Mouse (Mus musculus) intestine, postnatal 0 days (tissue): ENCODE measurements at regions not wholly inside any gene's neighbourhood (a gene's known extent, or its start where the extent isn't known, plus 50 kb on each side); places are given as distances from the start of the nearest gene placed in this dataset.
"Not testable (repeated sequence)": the region's sequence is repeated elsewhere in the genome, so short reads cannot be mapped to it uniquely, and the experiment has no call there.

Experiments
- ATAC-seq: fragments of 200-750 bp; cut with Nextera tagmentation; 2 replicates; pipeline ENCODE4 v1.8.0; 2017; ENCODE audit warnings: mild to moderate bottlenecking, moderate TSS enrichment, moderate library complexity
- H3K27ac ChIP-seq: fragments of 300-500 bp; sonication (generic); 2 replicates; pipeline ENCODE4 v1.5.1; 2014; ENCODE audit warnings: mild to moderate bottlenecking, low read depth, low read length, moderate library complexity
- H3K27me3 ChIP-seq: fragments of 300-500 bp; sonication (generic); replicated peaks from 2 replicates; pipeline ENCODE4 v1.6.1; 2014; ENCODE audit warnings: low read length, mixed read lengths; ENCODE audit not compliant: control insufficient read depth, insufficient read depth
- H3K36me3 ChIP-seq: fragments of 300-500 bp; sonication (generic); 2 replicates; pipeline ENCODE4 v1.6.1; 2014; ENCODE audit warnings: mild to moderate bottlenecking, moderate library complexity; ENCODE audit not compliant: control insufficient read depth, insufficient read depth
- H3K4me1 ChIP-seq: fragments of 300-500 bp; sonication (generic); replicated peaks from 2 replicates; pipeline ENCODE4 v1.6.1; 2014; ENCODE audit warnings: antibody characterized with exemption, low read length, mixed read lengths; ENCODE audit not compliant: control insufficient read depth, insufficient read depth
- H3K4me2 ChIP-seq: fragments of 300-500 bp; sonication (generic); replicated peaks from 2 replicates; pipeline ENCODE4 v1.6.1; 2014; ENCODE audit warnings: low read depth, mild to moderate bottlenecking, moderate library complexity
- H3K4me3 ChIP-seq: fragments of 300-500 bp; sonication (generic); 2 replicates; pipeline ENCODE4 v1.5.1; 2014; ENCODE audit warnings: low read depth, low read length
- H3K9ac ChIP-seq: fragments of 300-500 bp; sonication (generic); 2 replicates; pipeline ENCODE4 v1.6.1; 2014; ENCODE audit warnings: mild to moderate bottlenecking, low read depth, low read length
- H3K9me3 ChIP-seq: fragments of 300-500 bp; sonication (generic); 2 replicates; pipeline ENCODE4 v1.6.1; 2016; ENCODE audit warnings: mixed run types; ENCODE audit not compliant: control insufficient read depth
- CTCF ChIP-seq: sonication (generic); IDR thresholded peaks from 2 replicates; pipeline ENCODE4 v1.5.1; 2016; ENCODE audit warnings: low read depth, mild to moderate bottlenecking, control low read depth, antibody characterized with exemption, moderate library complexity
- WGBS: fragments of 180-500 bp; shearing (Covaris S2); extraction: QIAGEN DNeasy Blood & Tissue Kit; methylation state at CpG from one replicate; pipeline ENCODE4 v1.1.7; 2014; 5-methylcytosine and 5-hydroxymethylcytosine counted together

GRCm38 (mm10) chr4:8462414-8462813, 223.6 kb upstream of the Car8 start:
- not testable (repeated sequence) for H3K9ac ChIP-seq, H3K36me3 ChIP-seq, H3K9me3 ChIP-seq, H3K27me3 ChIP-seq, H3K4me1 ChIP-seq, H3K4me3 ChIP-seq, ATAC-seq, H3K4me2 ChIP-seq, H3K27ac ChIP-seq
- WGBS: 95% methylated on average over 6 of the region's 6 CpGs

GRCm38 (mm10) chr4:8454346-8454745, 215.5 kb upstream of the Car8 start:
- no peak for TF ChIP-seq CTCF
- H3K36me3 ChIP-seq: no peaks in the 10 kb centered on the region
- ATAC-seq: no peak
- H3K4me1 ChIP-seq: no peaks in the 10 kb centered on the region
- no peaks in the 10 kb centered on the region for H3K27me3 ChIP-seq
- WGBS: 79% methylated on average over 2 of the region's 2 CpGs
- no peak overlapping the region for H3K4me2 ChIP-seq
- no peak overlapping the region for H3K9ac ChIP-seq
- H3K27ac ChIP-seq: no peak overlapping the region
- H3K4me3 ChIP-seq: no peak overlapping the region
- no peaks in the 10 kb centered on the region for H3K9me3 ChIP-seq

- Histone ChIP-seq H3K9me3 (no peaks in the 10 kb centered on the region), H3K27me3 (no peaks in the 10 kb centered on the region), H3K27ac (no peak overlapping the region), H3K4me1 (no peaks in the 10 kb centered on the region), H3K4me2 (no peak overlapping the region), H3K4me3 (no peak overlapping the region), H3K36me3 (no peaks in the 10 kb centered on the region), H3K9ac (no peak overlapping the region)
- 44% methylated on average over 2 of the region's 2 CpGs for WGBS
- peak; percentile 80 for TF ChIP-seq CTCF
- ATAC-seq: no peak
These were observed 193.6 kb upstream of the Car8 start for GRCm38 (mm10) chr4:8432393-8432792.

GRCm38 (mm10) chr4:8431032-8431332, 192.1 kb upstream of the Car8 start:
- Histone ChIP-seq H3K4me3 (no peak overlapping the region), H3K9me3 (no peaks in the 10 kb centered on the region), H3K36me3 (no peaks in the 10 kb centered on the region), H3K4me2 (no peak overlapping the region), H3K27me3 (no peaks in the 10 kb centered on the region), H3K27ac (no peak overlapping the region), H3K9ac (no peak overlapping the region), H3K4me1 (no peaks in the 10 kb centered on the region)
- no peak for ATAC-seq
- TF ChIP-seq CTCF: no peak
- WGBS: 19% methylated on average over 1 of the region's 1 CpGs

- H3K27me3 ChIP-seq: no peaks in the 10 kb centered on the region
- TF ChIP-seq CTCF: no peak
- H3K4me2 ChIP-seq: no peak overlapping the region
- no peak overlapping the region for H3K4me3 ChIP-seq
- H3K36me3 ChIP-seq: no peaks in the 10 kb centered on the region
- H3K9me3 ChIP-seq: no peaks in the 10 kb centered on the region
- H3K4me1 ChIP-seq: no peaks in the 10 kb centered on the region
- no peak for ATAC-seq
- H3K27ac ChIP-seq: no peak overlapping the region
- no peak overlapping the region for H3K9ac ChIP-seq
- 83% methylated on average over 4 of the region's 4 CpGs for WGBS
These were observed 191.6 kb upstream of the Car8 start for GRCm38 (mm10) chr4:8430269-8431031.

- Histone ChIP-seq H3K4me1 (no peaks in the 10 kb centered on the region), H3K27ac (no peak overlapping the region), H3K9ac (no peak overlapping the region), H3K9me3 (no peaks in the 10 kb centered on the region), H3K27me3 (no peaks in the 10 kb centered on the region), H3K36me3 (no peaks in the 10 kb centered on the region), H3K4me2 (no peak overlapping the region), H3K4me3 (no peak overlapping the region)
- no peak for ATAC-seq
- no peak for TF ChIP-seq CTCF
- WGBS: 51% methylated on average over 5 of the region's 5 CpGs
These were observed 190.9 kb upstream of the Car8 start for GRCm38 (mm10) chr4:8429771-8430170.
